Mouse (Mus musculus): ENCODE data around the gene Ifitm2. TPM values are rescaled to one million over a fixed set of nuclear protein-coding genes. Genes with fewer than 3 reads are reported as not detected.
A peak's percentile ranks its signal among the peaks of the same experiment; 100 is the strongest.

Ifitm2 gene
- polyA plus RNA-seq, 1 experiment = 493 TPM

- TF ChIP-seq USF1 (IDR thresholded peaks at IDR 0.05; ENCODE audit: low read depth) (no peak), POLR2AphosphoS2 (IDR thresholded peaks at IDR 0.05; ENCODE audit: insufficient read length, low read depth) (no peak), TCF12 (IDR thresholded peaks at IDR 0.05; ENCODE audit: insufficient read depth, poor library complexity, severe bottlenecking) (no peak), MYOG (IDR thresholded peaks at IDR 0.05; ENCODE audit: control insufficient read depth in 1 of 3, insufficient read depth in 1 of 3, insufficient read length in 2 of 3, low read depth in 2 of 3) (no peak), POLR2A (IDR thresholded peaks at IDR 0.05; ENCODE audit: insufficient read length, low read depth) (no peak), SRF (IDR thresholded peaks at IDR 0.05; ENCODE audit: control insufficient read depth, insufficient read length, low read depth) (no peak), TCF3 (IDR thresholded peaks at IDR 0.05; ENCODE audit: insufficient read length, low read depth) (no peak), CEBPB (IDR thresholded peaks at IDR 0.05; ENCODE audit: insufficient read depth, poor library complexity, severe bottlenecking) (no peak), MYOD1 (IDR thresholded peaks at IDR 0.05; ENCODE audit: control insufficient read depth in 1 of 3, insufficient read length in 2 of 3, low read depth in 2 of 3) (no peak), REST (IDR thresholded peaks at IDR 0.05; ENCODE audit: insufficient read depth, insufficient read length) (no peak), E2F4 (IDR thresholded peaks at IDR 0.05; ENCODE audit: insufficient read depth) (no peak), MAX (IDR thresholded peaks at IDR 0.05; ENCODE audit: low read depth) (no peak)
- peak overlapping the region; percentile 58 for H3K4me2 ChIP-seq (ENCODE audit: low read depth)
- no peak overlapping the region for H3ac ChIP-seq (ENCODE audit: control insufficient read depth, insufficient read length)
- no peaks in the 10 kb centered on the region for H3K27me3 ChIP-seq (ENCODE audit: control insufficient read depth, insufficient read depth, insufficient read length)
- H3K36me3 ChIP-seq (ENCODE audit: control insufficient read depth, insufficient read depth) = no peaks in the 10 kb centered on the region
- no peaks in the 10 kb centered on the region for H3K79me2 ChIP-seq (ENCODE audit: control insufficient read depth, insufficient read depth)
- H3K4me3 ChIP-seq = no peak overlapping the region
These were observed 12.2 kb upstream of the Ifitm2 start for GRCm38 (mm10) chr7:140967862-140968591.

DNA sequence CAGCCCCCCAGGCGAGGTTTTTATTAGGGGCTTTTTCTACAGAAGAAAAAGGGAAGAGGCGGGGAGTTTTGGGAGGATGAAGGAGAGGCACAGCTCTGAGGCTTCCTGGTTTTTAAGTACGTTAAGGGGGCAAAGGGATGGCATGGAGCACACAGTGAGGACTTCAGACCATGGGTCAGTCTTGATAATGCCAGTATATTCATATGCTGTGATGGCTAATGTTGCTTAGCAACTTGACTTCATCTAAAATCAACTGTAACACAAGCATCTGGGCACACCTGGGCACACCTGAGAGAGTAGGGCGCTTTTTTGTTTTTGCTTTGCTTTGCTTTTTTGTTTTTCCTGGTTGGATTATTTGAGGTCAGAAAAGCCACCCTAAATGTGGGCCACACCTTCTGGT lies 11.1 kb upstream of the Ifitm2 start, which contains the start of gene Ifitm1:
Gene Ifitm1, plus strand, starts transcription at position 301 of the 400 bp plus-strand sequence.
- Histone ChIP-seq H3K27me3 (ENCODE audit: control insufficient read depth, insufficient read depth, insufficient read length) (no peaks in the 10 kb centered on the region), H3ac (ENCODE audit: control insufficient read depth, insufficient read length) (no peak within 1 kb of the TSS), H3K4me2 (ENCODE audit: low read depth) (peak within 1 kb of the TSS; percentile 58), H3K4me3 (no peak within 1 kb of the TSS), H3K36me3 (ENCODE audit: control insufficient read depth, insufficient read depth) (no peaks in the 10 kb centered on the region), H3K79me2 (ENCODE audit: control insufficient read depth, insufficient read depth) (no peaks in the 10 kb centered on the region)
- TF ChIP-seq TCF3 (IDR thresholded peaks at IDR 0.05; ENCODE audit: insufficient read length, low read depth) (no peak), REST (IDR thresholded peaks at IDR 0.05; ENCODE audit: insufficient read depth, insufficient read length) (no peak), POLR2AphosphoS2 (IDR thresholded peaks at IDR 0.05; ENCODE audit: insufficient read length, low read depth) (no peak), SRF (IDR thresholded peaks at IDR 0.05; ENCODE audit: control insufficient read depth, insufficient read length, low read depth) (no peak), TCF12 (IDR thresholded peaks at IDR 0.05; ENCODE audit: insufficient read depth, poor library complexity, severe bottlenecking) (no peak), USF1 (IDR thresholded peaks at IDR 0.05; ENCODE audit: low read depth) (no peak), E2F4 (IDR thresholded peaks at IDR 0.05; ENCODE audit: insufficient read depth) (no peak), MYOG (IDR thresholded peaks at IDR 0.05; ENCODE audit: control insufficient read depth in 1 of 3, insufficient read depth in 1 of 3, insufficient read length in 2 of 3, low read depth in 2 of 3) (no peak), CEBPB (IDR thresholded peaks at IDR 0.05; ENCODE audit: insufficient read depth, poor library complexity, severe bottlenecking) (no peak), MAX (IDR thresholded peaks at IDR 0.05; ENCODE audit: low read depth) (no peak), POLR2A (IDR thresholded peaks at IDR 0.05; ENCODE audit: insufficient read length, low read depth) (no peak), MYOD1 (IDR thresholded peaks at IDR 0.05; ENCODE audit: control insufficient read depth in 1 of 3, insufficient read length in 2 of 3, low read depth in 2 of 3) (no peak)

GRCm38 (mm10) chr7:140962733-140963132 lies 6.9 kb upstream of the Ifitm2 start:
- Histone ChIP-seq H3K27me3 (ENCODE audit: control insufficient read depth, insufficient read depth, insufficient read length) (no peaks in the 10 kb centered on the region), H3K79me2 (ENCODE audit: control insufficient read depth, insufficient read depth) (no peaks in the 10 kb centered on the region), H3K36me3 (ENCODE audit: control insufficient read depth, insufficient read depth) (no peaks in the 10 kb centered on the region), H3K4me3 (no peak overlapping the region), H3K4me2 (ENCODE audit: low read depth) (no peak overlapping the region), H3ac (ENCODE audit: control insufficient read depth, insufficient read length) (no peak overlapping the region)
- TF ChIP-seq SRF (IDR thresholded peaks at IDR 0.05; ENCODE audit: control insufficient read depth, insufficient read length, low read depth) (no peak), CEBPB (IDR thresholded peaks at IDR 0.05; ENCODE audit: insufficient read depth, poor library complexity, severe bottlenecking) (no peak), MYOD1 (IDR thresholded peaks at IDR 0.05; ENCODE audit: control insufficient read depth in 1 of 3, insufficient read length in 2 of 3, low read depth in 2 of 3) (no peak)

DNA sequence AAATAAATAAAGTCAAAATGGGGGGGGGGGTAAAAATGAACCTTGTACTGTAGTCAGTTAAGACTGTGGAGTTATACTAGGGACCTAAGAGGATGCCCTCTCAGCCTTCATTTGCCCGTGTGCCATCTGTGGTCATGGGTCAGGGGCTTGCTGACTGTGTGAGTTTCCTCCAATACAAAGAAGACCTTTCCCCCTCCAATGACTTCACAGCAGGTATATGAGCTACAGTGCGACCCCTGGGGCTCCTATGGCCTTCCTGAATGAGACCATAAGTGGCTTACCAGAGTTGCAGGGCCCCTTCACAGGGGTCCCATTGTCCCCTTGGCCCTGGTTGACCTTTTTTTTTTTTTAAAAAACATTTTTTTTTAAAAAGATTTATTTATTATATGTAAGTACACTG lies 5.6 kb upstream of the Ifitm2 start:
- Histone ChIP-seq H3K4me2 (ENCODE audit: low read depth) (no peak overlapping the region), H3K27me3 (ENCODE audit: control insufficient read depth, insufficient read depth, insufficient read length) (no peaks in the 10 kb centered on the region), H3K4me3 (no peak overlapping the region), H3K36me3 (ENCODE audit: control insufficient read depth, insufficient read depth) (no peaks in the 10 kb centered on the region), H3ac (ENCODE audit: control insufficient read depth, insufficient read length) (no peak overlapping the region), H3K79me2 (ENCODE audit: control insufficient read depth, insufficient read depth) (no peaks in the 10 kb centered on the region)
- TF ChIP-seq REST (IDR thresholded peaks at IDR 0.05; ENCODE audit: insufficient read depth, insufficient read length) = no peak
- TF ChIP-seq TCF3 (IDR thresholded peaks at IDR 0.05; ENCODE audit: insufficient read length, low read depth) = no peak
- no peak for TF ChIP-seq E2F4 (IDR thresholded peaks at IDR 0.05; ENCODE audit: insufficient read depth)
- no peak for TF ChIP-seq MYOD1 (IDR thresholded peaks at IDR 0.05; ENCODE audit: control insufficient read depth in 1 of 3, insufficient read length in 2 of 3, low read depth in 2 of 3)
- no peak for TF ChIP-seq MAX (IDR thresholded peaks at IDR 0.05; ENCODE audit: low read depth)
- no peak for TF ChIP-seq POLR2A (IDR thresholded peaks at IDR 0.05; ENCODE audit: insufficient read length, low read depth)
- no peak for TF ChIP-seq MYOG (IDR thresholded peaks at IDR 0.05; ENCODE audit: control insufficient read depth in 1 of 3, insufficient read depth in 1 of 3, insufficient read length in 2 of 3, low read depth in 2 of 3)

- Histone ChIP-seq H3K4me2 (ENCODE audit: low read depth) (no peak overlapping the region), H3K27me3 (ENCODE audit: control insufficient read depth, insufficient read depth, insufficient read length) (no peaks in the 10 kb centered on the region), H3K36me3 (ENCODE audit: control insufficient read depth, insufficient read depth) (no peaks in the 10 kb centered on the region), H3ac (ENCODE audit: control insufficient read depth, insufficient read length) (no peak overlapping the region), H3K4me3 (no peak overlapping the region), H3K79me2 (ENCODE audit: control insufficient read depth, insufficient read depth) (peaks cover 6% of the 10 kb centered on the region)
- TF ChIP-seq TCF3 (IDR thresholded peaks at IDR 0.05; ENCODE audit: insufficient read length, low read depth) = no peak
- no peak for TF ChIP-seq POLR2A (IDR thresholded peaks at IDR 0.05; ENCODE audit: insufficient read length, low read depth)
- TF ChIP-seq POLR2AphosphoS2 (IDR thresholded peaks at IDR 0.05; ENCODE audit: insufficient read length, low read depth) = no peak
- TF ChIP-seq MYOD1 (IDR thresholded peaks at IDR 0.05; ENCODE audit: control insufficient read depth in 1 of 3, insufficient read length in 2 of 3, low read depth in 2 of 3) = no peak
- no peak for TF ChIP-seq SRF (IDR thresholded peaks at IDR 0.05; ENCODE audit: control insufficient read depth, insufficient read length, low read depth)
- TF ChIP-seq CEBPB (IDR thresholded peaks at IDR 0.05; ENCODE audit: insufficient read depth, poor library complexity, severe bottlenecking) = no peak
- no peak for TF ChIP-seq MAX (IDR thresholded peaks at IDR 0.05; ENCODE audit: low read depth)
- no peak for TF ChIP-seq E2F4 (IDR thresholded peaks at IDR 0.05; ENCODE audit: insufficient read depth)
- no peak for TF ChIP-seq USF1 (IDR thresholded peaks at IDR 0.05; ENCODE audit: low read depth)
- TF ChIP-seq REST (IDR thresholded peaks at IDR 0.05; ENCODE audit: insufficient read depth, insufficient read length) = no peak
- no peak for TF ChIP-seq MYOG (IDR thresholded peaks at IDR 0.05; ENCODE audit: control insufficient read depth in 1 of 3, insufficient read depth in 1 of 3, insufficient read length in 2 of 3, low read depth in 2 of 3)
- TF ChIP-seq TCF12 (IDR thresholded peaks at IDR 0.05; ENCODE audit: insufficient read depth, poor library complexity, severe bottlenecking) = no peak
These were observed 4.2 kb upstream of the Ifitm2 start for GRCm38 (mm10) chr7:140960026-140960425.
